Mouse (Mus musculus) thymus, postnatal 36 days (tissue): ENCODE data around the gene Ntrk1.
"Not testable (repeated sequence)": the region's sequence is repeated elsewhere in the genome, so short reads cannot be mapped to it uniquely, and the experiment has no call there.

ENCODE experiments used
- DNase-seq, 2 experiments: peaks; one replicate each; pipeline ENCODE4 v3.0.0; 2022; ENCODE audit warnings: mixed read lengths in 2 of 2

Ntrk1 gene

GRCm38 (mm10) chr3:87794922-87795325 is at the start of gene Ntrk1:
Gene Ntrk1 (minus strand): TSS chr3:87795162.
- DNase-seq = peak in 1 of 2 experiments; percentile 11

- no peak for DNase-seq
Measured at GRCm38 (mm10) chr3:87840858-87841257, 45.9 kb upstream of the Ntrk1 start.

- DNase-seq = peak; percentile 71 to 79
Measured at GRCm38 (mm10) chr3:87838622-87839021, 43.7 kb upstream of the Ntrk1 start.

GRCm38 (mm10) chr3:87833482-87833881 is 38.5 kb upstream of the Ntrk1 start:
- DNase-seq = peak; percentile 52 to 60

- no peak for DNase-seq
Measured at GRCm38 (mm10) chr3:87832109-87832859, 37.3 kb upstream of the Ntrk1 start.

GRCm38 (mm10) chr3:87829025-87829424 is 34.1 kb upstream of the Ntrk1 start:
- DNase-seq = no peak

GRCm38 (mm10) chr3:87828435-87828834 is 33.5 kb upstream of the Ntrk1 start:
- DNase-seq = no peak

- DNase-seq = not testable (repeated sequence)
Measured at GRCm38 (mm10) chr3:87824206-87824605, 29.2 kb upstream of the Ntrk1 start, which contains the start of gene Pear1. Gene Pear1 (minus strand): TSS chr3:87824306.

- no peak for DNase-seq
Measured at GRCm38 (mm10) chr3:87818226-87818625, 23.3 kb upstream of the Ntrk1 start.

GRCm38 (mm10) chr3:87816646-87817093 is 21.7 kb upstream of the Ntrk1 start:
- peak; percentile 48 to 60 for DNase-seq

- no peak for DNase-seq
Measured at GRCm38 (mm10) chr3:87816166-87816565, 21.2 kb upstream of the Ntrk1 start.

- no peak for DNase-seq
Measured at GRCm38 (mm10) chr3:87812873-87813272, 17.9 kb upstream of the Ntrk1 start.

GRCm38 (mm10) chr3:87812413-87812812 is 17.5 kb upstream of the Ntrk1 start:
- no peak for DNase-seq

- no peak for DNase-seq
Measured at GRCm38 (mm10) chr3:87811297-87811696, 16.3 kb upstream of the Ntrk1 start.

- no peak for DNase-seq
Measured at GRCm38 (mm10) chr3:87809322-87809962, 14.5 kb upstream of the Ntrk1 start.

GRCm38 (mm10) chr3:87804038-87804677 is 9.2 kb upstream of the Ntrk1 start:
- DNase-seq = no peak

- DNase-seq = no peak
Measured at GRCm38 (mm10) chr3:87801681-87802080, 6.7 kb upstream of the Ntrk1 start.

- DNase-seq = no peak
Measured at GRCm38 (mm10) chr3:87796736-87797334, 1.9 kb upstream of the Ntrk1 start, which contains the start of gene Insrr. Gene Insrr (plus strand): TSS chr3:87796951.

- DNase-seq = peak; percentile 48 to 49
Measured at GRCm38 (mm10) chr3:87795336-87796277, 645 bp upstream of the Ntrk1 start.

GRCm38 (mm10) chr3:87789768-87790167 is 5.2 kb downstream of the Ntrk1 start:
- DNase-seq = no peak

GRCm38 (mm10) chr3:87789248-87789647 is 5.7 kb downstream of the Ntrk1 start:
- DNase-seq = no peak
